Mouse (Mus musculus): ENCODE measurements at regions not wholly inside any gene's neighbourhood (a gene's known extent, or its start where the extent isn't known, plus 50 kb on each side); places are given as distances from the start of the nearest gene placed in this dataset.

GRCm38 (mm10) chr6:94829246-94829645 is 129.3 kb upstream of the Lrig1 start:
- TF ChIP-seq CTCF (IDR thresholded peaks at IDR 0.05 in 2 of 3, conservative IDR thresholded peaks at IDR 0.05 in 1 of 3; ENCODE audit: control insufficient read depth in 1 of 3, insufficient read depth in 1 of 3, low read depth in 2 of 3, low read length in 3 of 3, poor library complexity in 1 of 3, severe bottlenecking in 1 of 3) (no peak), ZKSCAN1 (IDR thresholded peaks at IDR 0.05; ENCODE audit: low read depth, low read length) (no peak), POLR2A (IDR thresholded peaks at IDR 0.05; ENCODE audit: control insufficient read depth in 1 of 2, insufficient read depth in 1 of 2, low read depth in 1 of 2, low read length in 2 of 2, poor library complexity in 1 of 2) (no peak), KAT2A (conservative IDR thresholded peaks at IDR 0.05; ENCODE audit: low read depth, low read length) (no peak), TCF12 (IDR thresholded peaks at IDR 0.05; ENCODE audit: low read depth, low read length) (no peak), MXI1 (IDR thresholded peaks at IDR 0.05; ENCODE audit: low read depth, low read length) (no peak), MAFK (IDR thresholded peaks at IDR 0.05; ENCODE audit: borderline replicate concordance, low read depth, low read length) (no peak), GATA1 (IDR thresholded peaks at IDR 0.05; ENCODE audit: low read depth, low read length) (no peak), MAX (IDR thresholded peaks at IDR 0.05; ENCODE audit: low read length) (no peak), BHLHE40 (IDR thresholded peaks at IDR 0.05; ENCODE audit: borderline replicate concordance, low read depth, low read length) (no peak)
